Mouse (Mus musculus): ENCODE results near the gene Inha. TPM values are rescaled to one million over a fixed set of nuclear protein-coding genes. Genes with fewer than 3 reads are reported as not detected.

Gene Inha
- total RNA-seq (2023) = not detected

DNA sequence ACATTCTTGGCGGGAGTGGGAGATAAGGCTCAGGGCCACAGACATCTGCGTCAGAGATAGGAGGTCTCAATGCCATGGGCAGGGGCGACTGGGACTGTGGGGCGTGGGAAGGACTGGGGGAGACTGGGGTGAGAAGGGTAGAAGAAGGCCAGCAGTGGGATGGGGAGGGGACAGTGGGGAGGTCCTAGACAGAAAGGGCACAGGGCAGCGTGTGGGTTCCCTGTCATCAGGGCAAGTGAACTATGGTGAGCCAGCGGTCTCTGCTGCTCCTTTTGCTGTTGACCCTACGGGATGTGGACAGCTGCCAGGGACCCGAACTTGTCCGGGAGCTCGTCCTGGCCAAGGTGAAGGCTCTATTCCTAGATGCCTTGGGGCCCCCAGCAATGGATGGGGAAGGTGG lies at the start of gene Inha:
Gene Inha (plus strand): TSS at position 72 of the 400 bp plus-strand sequence.

DNA sequence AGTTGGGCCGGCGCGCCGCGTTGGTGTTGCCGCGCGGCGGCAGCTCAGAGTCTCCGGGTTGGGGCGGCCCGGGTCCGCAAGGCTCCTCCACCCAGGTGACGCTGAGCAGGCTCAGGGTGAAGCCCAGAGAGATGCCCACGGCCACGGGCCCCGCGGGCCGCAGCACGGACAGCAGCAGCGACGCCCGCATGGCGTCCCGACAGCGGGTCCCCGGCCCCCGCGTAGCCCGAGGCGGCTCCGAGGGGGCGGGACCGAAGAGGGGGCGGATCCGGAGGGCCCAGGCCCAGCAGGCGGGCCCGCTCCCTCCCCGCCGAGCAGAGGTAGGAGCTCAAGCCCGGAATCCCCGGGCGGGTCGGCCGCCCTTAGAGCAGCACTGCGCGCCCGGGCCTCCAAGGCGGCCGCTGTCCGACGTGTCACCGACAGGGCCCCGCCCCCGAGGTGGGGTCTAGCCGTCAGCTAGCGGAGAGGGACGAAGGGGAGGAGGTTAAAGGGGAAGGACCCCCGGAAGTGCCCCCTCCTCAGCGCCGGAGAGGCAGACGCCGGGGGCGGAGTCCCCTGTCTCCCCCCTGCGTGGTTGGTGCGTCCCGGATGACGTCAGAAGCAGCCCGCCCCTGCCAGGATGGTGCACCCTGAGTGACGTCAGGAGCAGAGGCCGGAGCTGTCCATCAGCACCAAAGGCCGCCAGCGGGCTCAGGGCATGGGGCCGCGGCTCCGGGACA lies 27.8 kb upstream of the Inha start, which contains the start of the genes Chpf and Tmem198:
Gene Chpf (minus strand): TSS at position 392 of the 719 bp plus-strand sequence.
Gene Tmem198 (plus strand): TSS at position 617 of the 719 bp plus-strand sequence.

DNA sequence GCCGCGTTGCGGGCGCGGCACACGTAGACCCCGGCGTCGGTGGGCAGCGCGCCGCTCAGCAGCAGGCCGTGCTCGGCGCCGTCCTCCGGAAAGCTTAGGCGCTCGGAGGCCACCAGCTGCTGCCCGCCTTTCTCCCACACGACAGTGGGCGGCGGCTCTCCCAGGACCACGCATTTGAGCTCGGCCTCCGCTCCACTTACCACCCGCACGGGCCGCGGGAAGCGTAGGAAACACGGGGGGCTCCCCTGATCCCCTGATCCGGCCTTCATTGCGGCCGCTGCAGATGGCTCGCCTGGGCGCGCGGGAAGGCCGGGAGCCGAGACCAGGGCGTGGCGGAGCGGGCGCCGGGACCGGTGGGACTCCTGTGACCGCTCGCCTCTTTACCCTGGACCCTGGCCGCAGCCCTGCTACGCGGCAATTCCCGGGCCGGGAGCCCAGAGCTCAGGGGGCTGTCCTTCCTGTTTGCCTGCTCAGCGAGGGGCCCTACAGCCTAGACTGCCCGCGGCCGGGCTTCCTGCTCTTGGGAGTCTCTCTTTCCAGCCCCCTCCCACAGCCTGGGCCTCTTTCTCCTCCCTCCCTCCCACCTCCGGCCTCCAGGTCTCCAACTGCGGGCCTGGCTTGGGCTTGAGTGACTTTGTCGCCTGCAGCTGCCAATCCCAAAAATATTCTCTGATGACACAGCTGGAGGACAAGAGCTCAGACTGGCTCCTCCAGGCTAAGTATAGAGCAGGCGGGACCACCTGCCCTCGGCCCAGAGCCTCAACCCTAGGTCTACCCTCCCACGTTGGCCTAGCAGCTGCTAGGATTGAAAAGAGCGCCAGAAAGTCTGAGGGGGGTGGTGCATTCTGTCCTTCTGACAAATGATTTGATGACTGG lies 683 bp upstream of the Inha start, which contains the start of gene Obsl1:
Gene Obsl1 (minus strand): TSS at position 497 of the 876 bp plus-strand sequence.

DNA sequence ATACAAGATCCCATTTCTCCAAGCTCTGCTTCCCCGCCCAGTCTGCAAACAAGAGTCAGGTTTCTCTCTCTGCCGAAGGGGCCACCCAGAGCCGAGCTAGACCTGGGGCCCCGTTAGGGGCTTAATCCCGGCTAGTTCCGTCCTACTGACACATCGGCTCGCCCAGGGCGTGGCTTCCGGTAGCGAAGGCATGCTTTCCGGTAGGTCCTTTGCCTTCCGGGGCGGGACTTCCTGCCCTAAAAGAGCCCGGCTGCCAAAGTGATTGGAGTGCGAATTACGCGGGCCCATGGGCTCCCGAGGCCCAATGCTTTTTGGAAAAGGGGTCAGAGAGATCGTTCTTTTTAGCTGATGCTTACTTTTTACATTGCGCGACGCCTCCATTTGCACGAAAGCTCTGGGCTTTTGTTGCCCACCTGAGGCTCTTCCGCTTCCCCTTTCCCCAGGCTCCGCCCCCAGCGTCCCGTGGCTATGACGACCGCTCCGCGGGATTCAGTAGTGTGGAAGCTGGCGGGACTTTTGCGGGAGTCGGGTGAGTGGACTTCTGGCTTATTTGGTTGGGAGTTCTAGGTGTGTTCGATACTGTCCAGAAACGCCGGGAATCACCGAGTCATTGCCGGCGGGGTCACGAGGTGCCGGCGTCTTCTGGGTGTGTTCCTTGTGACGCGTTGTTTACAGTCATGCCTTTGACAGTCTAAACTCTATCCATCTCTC lies 14.6 kb downstream of the Inha start, which contains the start of gene Stk11ip:
Gene Stk11ip (plus strand): TSS at position 209 of the 711 bp plus-strand sequence.

DNA sequence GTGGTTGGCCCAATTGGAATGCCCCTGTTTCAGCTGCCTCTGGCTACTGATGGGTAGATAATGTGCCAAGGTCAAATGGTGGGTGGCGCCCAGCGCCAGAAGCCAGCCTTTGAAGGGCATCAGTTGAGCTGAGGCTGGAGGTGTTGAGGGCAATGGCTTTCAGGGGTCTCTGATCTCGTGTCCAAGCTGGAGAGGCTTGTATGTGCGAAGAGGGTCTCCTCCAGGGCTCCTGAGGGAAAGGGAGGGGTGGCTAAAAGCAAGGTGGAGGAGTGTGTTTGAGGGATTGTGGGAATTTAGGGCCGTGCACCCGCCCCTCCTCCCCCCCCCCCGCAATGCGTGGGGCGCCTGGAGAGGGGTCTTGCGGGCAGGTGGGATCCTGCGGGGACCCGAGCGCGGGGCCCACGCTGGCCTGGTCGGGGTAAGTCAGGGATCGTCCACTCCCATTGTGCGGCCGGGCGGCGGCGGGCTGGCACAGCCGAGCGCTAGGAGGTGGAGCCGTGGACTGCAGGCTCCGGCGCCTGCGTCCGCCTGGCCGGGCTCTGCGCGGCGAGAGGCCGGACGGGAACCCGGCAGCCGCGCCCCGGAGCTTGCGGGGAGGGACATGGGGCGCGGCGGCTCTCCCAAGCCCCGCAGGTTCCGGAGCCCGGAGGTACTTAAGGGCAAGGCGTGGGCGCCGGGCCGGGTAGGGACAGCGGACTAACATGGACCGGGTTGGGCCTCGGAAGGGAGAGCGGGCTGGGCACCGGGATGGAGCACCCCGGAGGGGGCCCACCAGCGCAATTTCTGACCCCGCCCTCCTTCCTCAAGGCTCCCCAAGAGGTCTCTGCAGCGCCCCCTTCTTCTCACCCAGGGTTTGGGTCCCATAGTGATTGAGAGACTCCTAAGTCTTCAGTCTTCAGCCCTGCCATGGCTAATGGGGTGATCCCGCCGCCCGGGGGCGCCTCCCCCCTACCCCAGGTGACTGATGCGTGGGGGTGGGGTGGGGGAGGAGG lies 39.4 kb downstream of the Inha start, which contains the start of gene Slc4a3:
Gene Slc4a3 (plus strand): TSS at position 302 of the 992 bp plus-strand sequence.

Other genes starting within 250 kb of the Inha start
- not detected for gene Ptprn, start 242.6 kb upstream of the Inha start, total RNA-seq (2023)
- gene Resp18, start 228.7 kb upstream of the Inha start, total RNA-seq (2023) = not detected
- 10 to 100 TPM; 26.2 to 31.6 TPM for gene Dnpep, start 189.1 kb upstream of the Inha start, total RNA-seq (2023)
- under 1 TPM; 0.11 to 0.38 TPM for gene Des, start 146.7 kb upstream of the Inha start, total RNA-seq (2023)
- not detected for gene Speg, start 131.8 kb upstream of the Inha start, total RNA-seq (2023)
- 10 to 100 TPM; 46.4 to 47.9 TPM for gene Gmppa, start 71.1 kb upstream of the Inha start, total RNA-seq (2023)
- not detected for gene Asic4, start 56.6 kb upstream of the Inha start, total RNA-seq (2023)
- 1 to 10 TPM; 1.2 to 1.5 TPM for gene Chpf, start 27.8 kb upstream of the Inha start, total RNA-seq (2023)
- not detected for gene Tmem198, start 27.5 kb upstream of the Inha start, total RNA-seq (2023)
- gene Obsl1, start 625 bp upstream of the Inha start, total RNA-seq (2023) = under 1 TPM in 1 of 2 experiments, not detected in 1; 0.24 TPM
- 10 to 100 TPM; 32.4 to 36.6 TPM for gene Stk11ip, start 14.5 kb downstream of the Inha start, total RNA-seq (2023)
- under 1 TPM in 1 of 2 experiments, not detected in 1; 0.13 TPM for gene Slc4a3, start 39.2 kb downstream of the Inha start, total RNA-seq (2023)